Mouse (Mus musculus): ENCODE measurements at regions not wholly inside any gene's neighbourhood (a gene's known extent, or its start where the extent isn't known, plus 50 kb on each side); places are given as distances from the start of the nearest gene placed in this dataset.

- Histone ChIP-seq H3K36me3 (ENCODE audit: insufficient read depth) (no peaks in the 10 kb centered on the region), H3K4me3 (ENCODE audit: low read depth, low read length) (no peak overlapping the region), H3K4me1 (ENCODE audit: insufficient read depth) (no peaks in the 10 kb centered on the region), H3K4me2 (ENCODE audit: low read depth) (no peak overlapping the region), H3K9ac (no peak overlapping the region), H3K27me3 (ENCODE audit: insufficient read depth, low read length) (no peaks in the 10 kb centered on the region), H3K9me3 (ENCODE audit: low read length) (no peaks in the 10 kb centered on the region), H3K27ac (ENCODE audit: low read depth, low read length) (no peak overlapping the region)
- no peak for TF ChIP-seq CTCF (IDR thresholded peaks at IDR 0.05; ENCODE audit: low read depth)
- ATAC-seq = no peak
- no peak for DNase-seq
Observed at GRCm38 (mm10) chr9:118401170-118401569, 76.8 kb upstream of the Eomes start.

GRCm38 (mm10) chr9:118404867-118405266 lies 73.1 kb upstream of the Eomes start:
- H3K4me3 ChIP-seq (ENCODE audit: low read depth, low read length) = no peak overlapping the region
- H3K27ac ChIP-seq (ENCODE audit: low read depth, low read length) = no peak overlapping the region
- H3K4me1 ChIP-seq (ENCODE audit: insufficient read depth) = no peaks in the 10 kb centered on the region
- H3K4me2 ChIP-seq (ENCODE audit: low read depth) = no peak overlapping the region
- TF ChIP-seq CTCF (IDR thresholded peaks at IDR 0.05; ENCODE audit: low read depth) = no peak
- H3K36me3 ChIP-seq (ENCODE audit: insufficient read depth) = no peaks in the 10 kb centered on the region
- no peak overlapping the region for H3K9ac ChIP-seq
- no peak for DNase-seq
- no peak for ATAC-seq
- no peaks in the 10 kb centered on the region for H3K9me3 ChIP-seq (ENCODE audit: low read length)
- H3K27me3 ChIP-seq (ENCODE audit: insufficient read depth, low read length) = no peaks in the 10 kb centered on the region
- WGBS = 70% methylated on average over 6 of the region's 6 CpGs

GRCm38 (mm10) chr9:118405926-118406518 lies 72.0 kb upstream of the Eomes start:
- 56% methylated on average over 9 of the region's 9 CpGs for WGBS
- H3K4me2 ChIP-seq (ENCODE audit: low read depth) = no peak overlapping the region
- H3K4me1 ChIP-seq (ENCODE audit: insufficient read depth) = no peaks in the 10 kb centered on the region
- H3K36me3 ChIP-seq (ENCODE audit: insufficient read depth) = no peaks in the 10 kb centered on the region
- no peak overlapping the region for H3K9ac ChIP-seq
- no peak overlapping the region for H3K27ac ChIP-seq (ENCODE audit: low read depth, low read length)
- no peaks in the 10 kb centered on the region for H3K27me3 ChIP-seq (ENCODE audit: insufficient read depth, low read length)
- ATAC-seq = no peak
- H3K9me3 ChIP-seq (ENCODE audit: low read length) = no peaks in the 10 kb centered on the region
- no peak for TF ChIP-seq CTCF (IDR thresholded peaks at IDR 0.05; ENCODE audit: low read depth)
- no peak for DNase-seq
- H3K4me3 ChIP-seq (ENCODE audit: low read depth, low read length) = no peak overlapping the region

- Histone ChIP-seq H3K4me3 (ENCODE audit: low read depth, low read length) (no peak overlapping the region), H3K27ac (ENCODE audit: low read depth, low read length) (no peak overlapping the region), H3K9me3 (ENCODE audit: low read length) (no peaks in the 10 kb centered on the region), H3K4me1 (ENCODE audit: insufficient read depth) (no peaks in the 10 kb centered on the region), H3K36me3 (ENCODE audit: insufficient read depth) (no peaks in the 10 kb centered on the region), H3K9ac (no peak overlapping the region), H3K4me2 (ENCODE audit: low read depth) (no peak overlapping the region), H3K27me3 (ENCODE audit: insufficient read depth, low read length) (no peaks in the 10 kb centered on the region)
- no peak for TF ChIP-seq CTCF (IDR thresholded peaks at IDR 0.05; ENCODE audit: low read depth)
- no peak for ATAC-seq
- WGBS = 76% methylated on average over 4 of the region's 4 CpGs
- no peak for DNase-seq
Observed at GRCm38 (mm10) chr9:118416032-118416431, 62.0 kb upstream of the Eomes start.

GRCm38 (mm10) chr9:118416475-118416874 lies 61.5 kb upstream of the Eomes start:
- WGBS = 84% methylated on average over 6 of the region's 6 CpGs
- H3K27me3 ChIP-seq (ENCODE audit: insufficient read depth, low read length) = no peaks in the 10 kb centered on the region
- ATAC-seq (no peak), DNase-seq (no peak)
- H3K4me3 ChIP-seq (ENCODE audit: low read depth, low read length) = no peak overlapping the region
- no peak overlapping the region for H3K9ac ChIP-seq
- no peaks in the 10 kb centered on the region for H3K9me3 ChIP-seq (ENCODE audit: low read length)
- no peaks in the 10 kb centered on the region for H3K4me1 ChIP-seq (ENCODE audit: insufficient read depth)
- no peak overlapping the region for H3K4me2 ChIP-seq (ENCODE audit: low read depth)
- H3K27ac ChIP-seq (ENCODE audit: low read depth, low read length) = no peak overlapping the region
- no peaks in the 10 kb centered on the region for H3K36me3 ChIP-seq (ENCODE audit: insufficient read depth)
- no peak for TF ChIP-seq CTCF (IDR thresholded peaks at IDR 0.05; ENCODE audit: low read depth)

GRCm38 (mm10) chr9:118424344-118424743 lies 53.7 kb upstream of the Eomes start:
- DNase-seq (no peak), ATAC-seq (no peak)
- Histone ChIP-seq H3K4me1 (ENCODE audit: insufficient read depth) (no peaks in the 10 kb centered on the region), H3K9ac (no peak overlapping the region), H3K9me3 (ENCODE audit: low read length) (no peaks in the 10 kb centered on the region), H3K36me3 (ENCODE audit: insufficient read depth) (no peaks in the 10 kb centered on the region), H3K27ac (ENCODE audit: low read depth, low read length) (no peak overlapping the region), H3K27me3 (ENCODE audit: insufficient read depth, low read length) (no peaks in the 10 kb centered on the region), H3K4me2 (ENCODE audit: low read depth) (no peak overlapping the region), H3K4me3 (ENCODE audit: low read depth, low read length) (no peak overlapping the region)
- TF ChIP-seq CTCF (IDR thresholded peaks at IDR 0.05; ENCODE audit: low read depth) = no peak
- 80% methylated on average over 6 of the region's 6 CpGs for WGBS

Measured in forebrain, postnatal 0 days (tissue).